Mouse (Mus musculus) activated CD4-positive, CD25-positive, alpha-beta regulatory T cell, adult 4 months (primary cell): ENCODE results near the gene Lrpprc. TPM values are rescaled to one million over a fixed set of nuclear protein-coding genes. Genes with fewer than 3 reads are reported as not detected.

Source experiments
- ATAC-seq: one replicate; pipeline ENCODE4 v1.8.0; 2017
- polyA plus RNA-seq, 2 experiments: library from polyadenylated mRNA; unstranded; fragments of 100-300 nt; shearing (Covaris generic); gene quantifications; one replicate each; pipeline ENCODE4 v1.2.1; 2017

Lrpprc gene
- polyA plus RNA-seq, 2 experiments from 2014 or later, result 7.6 to 10.5 TPM

- ATAC-seq, result no peak
Observed at GRCm38 (mm10) chr17:84714930-84715329, 75.7 kb downstream of the Lrpprc start.

GRCm38 (mm10) chr17:84713563-84714164 lies 76.9 kb downstream of the Lrpprc start:
- ATAC-seq, result no peak

- ATAC-seq, result no peak
Observed at GRCm38 (mm10) chr17:84709403-84709851, 81.2 kb downstream of the Lrpprc start.

- ATAC-seq, result no peak
Observed at GRCm38 (mm10) chr17:84708818-84709217, 81.8 kb downstream of the Lrpprc start.

GRCm38 (mm10) chr17:84707407-84707806 lies 83.2 kb downstream of the Lrpprc start:
- no peak for ATAC-seq

- ATAC-seq, result no peak
Observed at GRCm38 (mm10) chr17:84698727-84699126, 91.9 kb downstream of the Lrpprc start.

GRCm38 (mm10) chr17:84696537-84696936 lies 94.1 kb downstream of the Lrpprc start:
- ATAC-seq, result no peak

- ATAC-seq, result no peak
Observed at GRCm38 (mm10) chr17:84693741-84694140, 96.8 kb downstream of the Lrpprc start.

GRCm38 (mm10) chr17:84690111-84690510 lies 100.5 kb downstream of the Lrpprc start:
- ATAC-seq, result no peak

- no peak for ATAC-seq
Observed at GRCm38 (mm10) chr17:84689316-84689715, 101.3 kb downstream of the Lrpprc start.

- no peak for ATAC-seq
Observed at GRCm38 (mm10) chr17:84688834-84689233, 101.8 kb downstream of the Lrpprc start.

- no peak for ATAC-seq
Observed at GRCm38 (mm10) chr17:84687994-84688393, 102.6 kb downstream of the Lrpprc start.

GRCm38 (mm10) chr17:84685286-84685685 lies 105.3 kb downstream of the Lrpprc start:
- no peak for ATAC-seq

- ATAC-seq, result no peak
Observed at GRCm38 (mm10) chr17:84684284-84684683, 106.3 kb downstream of the Lrpprc start.

- no peak for ATAC-seq
Observed at GRCm38 (mm10) chr17:84682734-84683717, 107.6 kb downstream of the Lrpprc start, which contains the start of gene Abcg5. TSS of gene Abcg5 (minus strand) at chr17:84683011.

- no peak for ATAC-seq
Observed at GRCm38 (mm10) chr17:84681670-84682069, 108.9 kb downstream of the Lrpprc start.

- ATAC-seq, result no peak
Observed at GRCm38 (mm10) chr17:84677595-84677994, 113.0 kb downstream of the Lrpprc start.

GRCm38 (mm10) chr17:84675951-84676366 lies 114.6 kb downstream of the Lrpprc start, which contains the start of gene Abcg8:
TSS of gene Abcg8 (plus strand) at chr17:84676302.
- ATAC-seq, result no peak

GRCm38 (mm10) chr17:84675204-84675603 lies 115.4 kb downstream of the Lrpprc start:
- ATAC-seq, result no peak

- no peak for ATAC-seq
Observed at GRCm38 (mm10) chr17:84674048-84674447, 116.5 kb downstream of the Lrpprc start.

- no peak for ATAC-seq
Observed at GRCm38 (mm10) chr17:84672376-84673369, 117.9 kb downstream of the Lrpprc start.

- no peak for ATAC-seq
Observed at GRCm38 (mm10) chr17:84667848-84668247, 122.7 kb downstream of the Lrpprc start.
